Mouse (Mus musculus) cerebellum, postnatal 25 days (tissue): Measurements from ENCODE around the gene Mbnl1.
"Not testable (repeated sequence)": the region's sequence is repeated elsewhere in the genome, so short reads cannot be mapped to it uniquely, and the experiment has no call there.

Source experiments
- DNase-seq, 2 experiments: peaks; one replicate each; pipeline ENCODE4 v3.0.0; 2021; ENCODE audit warnings: mixed read lengths in 2 of 2

Mbnl1 gene

GRCm38 (mm10) chr3:60494774-60495535 is 22.3 kb downstream of the Mbnl1 start:
- not testable (repeated sequence) for DNase-seq

GRCm38 (mm10) chr3:60496197-60496596 is 23.6 kb downstream of the Mbnl1 start:
- DNase-seq, result no peak

GRCm38 (mm10) chr3:60498151-60498550 is 25.5 kb downstream of the Mbnl1 start:
- no peak for DNase-seq

GRCm38 (mm10) chr3:60498646-60499045 is 26.0 kb downstream of the Mbnl1 start:
- DNase-seq, result no peak

GRCm38 (mm10) chr3:60499157-60499578 is 26.5 kb downstream of the Mbnl1 start:
- no peak for DNase-seq

- DNase-seq, result no peak
These were observed 27.3 kb downstream of the Mbnl1 start for GRCm38 (mm10) chr3:60499718-60500450.

GRCm38 (mm10) chr3:60500571-60501527 is 28.2 kb downstream of the Mbnl1 start:
- DNase-seq, result peak; percentile 89 to 91

GRCm38 (mm10) chr3:60501561-60502151 is 29.0 kb downstream of the Mbnl1 start:
- peak in 1 of 2 experiments; percentile 74 for DNase-seq

GRCm38 (mm10) chr3:60502155-60502987 is 29.7 kb downstream of the Mbnl1 start:
- DNase-seq, result no peak

GRCm38 (mm10) chr3:60503196-60503595 is 30.6 kb downstream of the Mbnl1 start:
- DNase-seq, result no peak

- DNase-seq, result no peak
These were observed 32.3 kb downstream of the Mbnl1 start for GRCm38 (mm10) chr3:60504775-60505430.

- no peak for DNase-seq
These were observed 34.2 kb downstream of the Mbnl1 start for GRCm38 (mm10) chr3:60506821-60507220.

- DNase-seq, result no peak
These were observed 34.9 kb downstream of the Mbnl1 start for GRCm38 (mm10) chr3:60507496-60507895.

GRCm38 (mm10) chr3:60507979-60508378 is 35.3 kb downstream of the Mbnl1 start:
- DNase-seq, result no peak

GRCm38 (mm10) chr3:60511197-60511596 is 38.6 kb downstream of the Mbnl1 start:
- DNase-seq, result no peak

- DNase-seq, result peak; percentile 62 to 63
These were observed 40.7 kb downstream of the Mbnl1 start for GRCm38 (mm10) chr3:60513337-60513736.

- no peak for DNase-seq
These were observed 41.1 kb downstream of the Mbnl1 start for GRCm38 (mm10) chr3:60513746-60514145.

GRCm38 (mm10) chr3:60515430-60515829 is 42.8 kb downstream of the Mbnl1 start:
- no peak for DNase-seq

GRCm38 (mm10) chr3:60516054-60516674 is 43.5 kb downstream of the Mbnl1 start:
- DNase-seq, result peak; percentile 54 to 70

- no peak for DNase-seq
These were observed 44.7 kb downstream of the Mbnl1 start for GRCm38 (mm10) chr3:60517234-60517787.
